Mouse (Mus musculus): Measurements from ENCODE around the gene Mrc2. TPM values are rescaled to one million over a fixed set of nuclear protein-coding genes. Genes with fewer than 3 reads are reported as not detected.

The Mrc2 gene
- total and polyA plus RNA-seq, 3 experiments = under 0.01 to 0.10 (median 0.09) TPM

Other genes starting within 250 kb of the Mrc2 start
- 2.1 and 3.0 TPM in 2 replicates for gene Efcab3, start 229.1 kb upstream of the Mrc2 start, total RNA-seq (2012; rRNA removed)
- 5.9 and 6.5 TPM in 2 replicates for gene Efcab3, start 229.1 kb upstream of the Mrc2 start, total RNA-seq (2014; rRNA removed)
- 12.2 and 12.5 TPM in 2 replicates for gene Efcab3, start 229.1 kb upstream of the Mrc2 start, polyA plus RNA-seq (2012; ENCODE audit: insufficient read length, low read depth)
- 58.4 and 66.1 TPM in 2 replicates for gene Mettl2, start 166.2 kb upstream of the Mrc2 start, total RNA-seq (2012; rRNA removed)
- 112 and 118 TPM in 2 replicates for gene Mettl2, start 166.2 kb upstream of the Mrc2 start, total RNA-seq (2014; rRNA removed)
- gene Mettl2, start 166.2 kb upstream of the Mrc2 start, polyA plus RNA-seq (2012; ENCODE audit: insufficient read length, low read depth) = 94.6 and 102 TPM in 2 replicates
- not detected in 2 replicates for gene Gm10842, start 145.8 kb upstream of the Mrc2 start, total RNA-seq (2012; rRNA removed)
- not detected in 2 replicates for gene Gm10842, start 145.8 kb upstream of the Mrc2 start, total RNA-seq (2014; rRNA removed)
- not detected in 2 replicates for gene Gm10842, start 145.8 kb upstream of the Mrc2 start, polyA plus RNA-seq (2012; ENCODE audit: insufficient read length, low read depth)
- 71.8 and 78.0 TPM in 2 replicates for gene Tlk2, start 113.8 kb upstream of the Mrc2 start, total RNA-seq (2012; rRNA removed)
- gene Tlk2, start 113.8 kb upstream of the Mrc2 start, total RNA-seq (2014; rRNA removed) = 90.6 and 96.5 TPM in 2 replicates
- 85.1 and 103 TPM in 2 replicates for gene Tlk2, start 113.8 kb upstream of the Mrc2 start, polyA plus RNA-seq (2012; ENCODE audit: insufficient read length, low read depth)
- not detected in 2 replicates for gene March10, start 164.1 kb downstream of the Mrc2 start, total RNA-seq (2012; rRNA removed)
- gene March10, start 164.1 kb downstream of the Mrc2 start, total RNA-seq (2014; rRNA removed) = not detected in 2 replicates
- not detected in 2 replicates for gene March10, start 164.1 kb downstream of the Mrc2 start, polyA plus RNA-seq (2012; ENCODE audit: insufficient read length, low read depth)